11 mouse cellular contexts compared by ENCODE assay signal in the genomic region with DNA sequence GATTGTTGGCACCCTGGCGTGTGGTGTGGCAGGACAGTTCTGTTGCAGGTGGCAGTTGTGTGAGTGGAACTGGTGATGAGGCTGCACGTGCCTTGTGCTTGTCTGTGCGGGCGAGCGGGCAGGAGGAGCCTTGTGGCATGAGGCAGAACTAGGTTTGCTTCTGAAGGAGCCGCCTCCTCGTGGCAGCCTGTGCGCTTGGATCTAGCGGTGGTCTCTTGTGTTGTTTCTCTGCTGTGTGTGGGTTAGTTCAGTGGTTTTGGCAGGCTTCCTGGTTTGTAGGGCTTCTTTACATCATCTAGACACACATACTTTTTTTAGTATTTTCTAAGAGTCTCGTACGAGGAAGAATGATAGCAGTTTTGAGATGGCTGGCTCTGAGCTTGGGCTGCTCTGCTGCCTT. TPM values are rescaled to one million over a fixed set of nuclear protein-coding genes. Genes with fewer than 3 reads are reported as not detected.
A peak's percentile ranks its signal among the peaks of the same experiment; 100 is the strongest.
DNase-seq lines count a peak whose midpoint lies in the region; ATAC-seq and TF ChIP-seq lines count a peak whose summit lies in the region.
"Had no signal": no experiment of that assay in that cellular context is flagged by ENCODE, and none has a peak within 500 bp of the region (broad histone marks: within the 10 kb centered on the region; RNA-seq: fewer than 3 reads in every experiment).

No protein-coding gene starts in this region.

- H3K9me3 ChIP-seq in ES-E14 (ENCODE audit: control insufficient read depth, insufficient read depth, low read depth, low read length), result no peaks in the 10 kb centered on the region
- no peaks in the 10 kb centered on the region for H3K9me3 ChIP-seq in midbrain, embryonic 16.5 days (replicated peaks; ENCODE audit: control insufficient read depth, low read length, poor library complexity, severe bottlenecking)
- H3K9me3 ChIP-seq: embryonic facial prominence, embryonic 13.5 days had no signal

- 87% methylated on average over 11 of the region's 11 CpGs for WGBS in midbrain, embryonic 16.5 days

- no peak overlapping the region; the same call in 1 of the 2 replicates for H3K27ac ChIP-seq in ES-E14 (ENCODE audit: insufficient read depth, low read depth, low read length, poor library complexity, severe bottlenecking)
- H3K27ac ChIP-seq in midbrain, embryonic 16.5 days (ENCODE audit: low read length), result no peak overlapping the region
- H3K27ac ChIP-seq: embryonic facial prominence, embryonic 13.5 days; liver, embryonic 14.5 days had no signal

- intact Hi-C loops in left cerebral cortex, postnatal 14 days (cut with DNase I), result no loop called here

- no peak overlapping the region for H3K4me2 ChIP-seq in midbrain, embryonic 16.5 days (ENCODE audit: low read length)
- H3K4me2 ChIP-seq: embryonic facial prominence, embryonic 13.5 days had no signal

- DNase-seq in ES-E14 (ENCODE audit: low read depth, low spot score), result no peak
- DNase-seq in left cerebral cortex, postnatal 14 days (ENCODE audit: low spot score in 2 of 2), result peak; percentile 76 to 92
- DNase-seq in telencephalon, adult 2 months (ENCODE audit: low read depth, low spot score), result peak; percentile 86
- no peak for DNase-seq in spleen, postnatal 4 days (ENCODE audit: low spot score in 2 of 2)
- DNase-seq in adrenal gland, postnatal 10 days, result no peak
- DNase-seq: heart, postnatal 36 days; retina, postnatal 1 day had no signal

- ATAC-seq in frontal cortex, adult (ENCODE audit: low TSS enrichment), result peak; percentile 97
- ATAC-seq in midbrain, embryonic 16.5 days, result no peak

- H3K9ac ChIP-seq in ES-E14 (ENCODE audit: insufficient read depth, low read depth, low read length, poor library complexity, severe bottlenecking), result 0 out of 2 replicates have a peak overlapping the region, but pooled peaks have one; percentile 27
- H3K9ac ChIP-seq in midbrain, embryonic 16.5 days (ENCODE audit: low read depth, low read length), result no peak overlapping the region
- H3K9ac ChIP-seq: embryonic facial prominence, embryonic 13.5 days; liver, embryonic 14.5 days had no signal

- H3K4me1 ChIP-seq in ES-E14 (ENCODE audit: control insufficient read depth in 2 of 2, insufficient read depth in 2 of 2, low read length in 2 of 2, poor library complexity in 1 of 2), result peaks cover 0 to 2% of the 10 kb centered on the region in 2 experiments; a peak in 1 of 4 replicates
- no peaks in the 10 kb centered on the region for H3K4me1 ChIP-seq in midbrain, embryonic 16.5 days (ENCODE audit: control insufficient read depth, insufficient read depth, low read length)
- H3K4me1 ChIP-seq: embryonic facial prominence, embryonic 13.5 days had no signal

- no peaks in the 10 kb centered on the region for H3K27me3 ChIP-seq in midbrain, embryonic 16.5 days (ENCODE audit: control insufficient read depth, insufficient read depth, low read depth, low read length)
- H3K27me3 ChIP-seq: embryonic facial prominence, embryonic 13.5 days had no signal

- in situ Hi-C loops in ES-E14 (cut with MboI; ENCODE audit: low sequenced_read_pairs in 2 of 2, unreplicated experiment in 2 of 2), result no loop called here

- peaks cover 6% of the 10 kb centered on the region; the same call in 1 of the 2 replicates for H3K36me3 ChIP-seq in ES-E14 (ENCODE audit: control insufficient read depth, insufficient read depth, low read length, poor library complexity, severe bottlenecking)
- H3K36me3 ChIP-seq in midbrain, embryonic 16.5 days (ENCODE audit: control insufficient read depth, insufficient read depth, low read length), result peaks cover 27% of the 10 kb centered on the region

- H3K4me3 ChIP-seq in ES-E14 (ENCODE audit: insufficient read depth in 1 of 2, low read depth in 1 of 2, low read length in 2 of 2, poor library complexity in 1 of 2, severe bottlenecking in 1 of 2), result peak overlapping the region in 1 of 2 experiments; percentile 40; a peak in 3 of 4 replicates
- no peak overlapping the region for H3K4me3 ChIP-seq in midbrain, embryonic 16.5 days (ENCODE audit: low read depth, low read length)
- H3K4me3 ChIP-seq: embryonic facial prominence, embryonic 13.5 days had no signal

TF ChIP-seq in ES-E14, 5 proteins besides CTCF, POLR2A, EP300 and RAD21:
- no peak for TF ChIP-seq ZNF384 (IDR thresholded peaks at IDR 0.05; ENCODE audit: low read depth, low read length)

RNA-seq across cellular contexts. Expression of a gene that starts 11.6 kb away (rescaled TPM):
- total RNA-seq in ES-E14 (2012; rRNA removed), result 3.6 and 5.9 TPM in 2 replicates
- 10 to 100 TPM in 1 of 2 experiments, 1 to 10 TPM in 1; 7.8 to 10.4 TPM for total RNA-seq in left cerebral cortex, postnatal 14 days (2021)
- polyA plus RNA-seq in midbrain, embryonic 16.5 days (2015; fragmentation: Nextera tagmentation; extraction: Ambion mirVana), result 19.6 and 20.7 TPM in 2 replicates
- total RNA-seq in adrenal gland, postnatal 10 days (2021), result 10 to 100 TPM; 17.4 to 24.1 TPM

RNA-seq across cellular contexts. Expression of a gene that starts 12.8 kb away (rescaled TPM):
- total RNA-seq in ES-E14 (2012; rRNA removed), result 9.5 and 11.6 TPM in 2 replicates
- total RNA-seq in left cerebral cortex, postnatal 14 days (2021), result 10 to 100 TPM; 10.4 to 12.3 TPM
- polyA plus RNA-seq in midbrain, embryonic 16.5 days (2015; fragmentation: Nextera tagmentation; extraction: Ambion mirVana), result 22.2 and 26.0 TPM in 2 replicates
- 1 to 10 TPM; 9.5 to 9.9 TPM for total RNA-seq in adrenal gland, postnatal 10 days (2021)

RNA-seq across cellular contexts. Expression of a gene that starts 41.5 kb away (rescaled TPM):
- 2.2 and 3.6 TPM in 2 replicates for total RNA-seq in ES-E14 (2012; rRNA removed)
- total RNA-seq in left cerebral cortex, postnatal 14 days (2021), result 10 to 100 TPM; 13.9 to 15.7 TPM
- polyA plus RNA-seq in midbrain, embryonic 16.5 days (2015; fragmentation: Nextera tagmentation; extraction: Ambion mirVana), result 19.3 and 19.9 TPM in 2 replicates
- total RNA-seq in adrenal gland, postnatal 10 days (2021), result 1 to 10 TPM; 3.1 to 5.0 TPM

RNA-seq across cellular contexts. Expression of a gene that starts 49.9 kb away (rescaled TPM):
- total RNA-seq in ES-E14 (2012; rRNA removed), result 98.9 and 120 TPM in 2 replicates
- total RNA-seq in left cerebral cortex, postnatal 14 days (2021), result 10 to 100 TPM; 48.1 to 51.7 TPM
- polyA plus RNA-seq in midbrain, embryonic 16.5 days (2015; fragmentation: Nextera tagmentation; extraction: Ambion mirVana), result 94.8 and 116 TPM in 2 replicates
- 10 to 100 TPM; 74.0 to 84.1 TPM for total RNA-seq in adrenal gland, postnatal 10 days (2021)

Comparison
In these comparisons a context has a peak if more than half of its experiments do, and no peak if none do; other contexts are left out.
1. DNase-seq: peak in left cerebral cortex, postnatal 14 days (2 of 2) and telencephalon, adult 2 months (single experiment); none in ES-E14 (single experiment), spleen, postnatal 4 days (0 of 2) and adrenal gland, postnatal 10 days (single experiment).